Mouse (Mus musculus) kidney, adult 11 months (tissue): ENCODE measurements around the gene Bik.

Experiments
- DNase-seq: peaks from one replicate; pipeline ENCODE4 v3.0.0; 2022

Gene Bik

DNA sequence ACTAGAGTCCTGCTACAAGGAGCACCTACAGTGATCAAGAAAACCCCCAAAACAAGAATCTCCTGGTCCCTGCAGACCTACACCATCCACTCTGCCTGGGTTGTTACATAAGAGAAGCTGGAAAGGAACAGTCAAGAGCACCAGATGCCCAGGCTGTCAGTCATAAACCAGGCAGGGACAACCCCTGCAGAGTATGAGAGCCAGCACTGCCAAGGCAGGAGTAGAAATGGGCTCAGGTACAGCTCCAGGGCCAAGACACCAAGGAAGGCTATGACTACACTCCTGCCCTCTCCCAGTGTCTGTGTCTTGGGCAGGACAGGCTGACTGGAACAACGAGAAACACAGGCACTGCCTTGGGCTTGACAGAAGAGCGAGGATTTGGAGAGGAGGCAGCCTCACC, 23.5 kb downstream of the Bik start:
- peak; percentile 37 for DNase-seq

DNA sequence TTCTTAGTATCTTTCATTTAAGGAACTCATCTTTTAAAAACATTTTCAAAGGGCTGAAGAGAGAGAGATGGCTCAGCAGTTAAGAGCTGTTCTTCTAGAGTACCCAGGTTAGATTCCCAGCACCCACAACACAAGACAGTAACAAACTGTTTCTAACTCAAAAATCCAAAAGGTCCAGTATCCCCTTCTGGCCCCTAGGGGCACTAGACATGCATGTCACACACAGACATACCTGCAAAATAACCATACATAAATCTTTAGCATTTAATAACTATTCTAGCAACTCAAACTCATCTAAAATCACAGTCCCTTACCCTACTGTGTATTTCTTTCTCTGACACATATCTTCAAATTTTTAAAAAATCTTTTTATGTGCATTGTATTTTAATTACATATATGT, 27.2 kb downstream of the Bik start:
- no peak for DNase-seq

DNA sequence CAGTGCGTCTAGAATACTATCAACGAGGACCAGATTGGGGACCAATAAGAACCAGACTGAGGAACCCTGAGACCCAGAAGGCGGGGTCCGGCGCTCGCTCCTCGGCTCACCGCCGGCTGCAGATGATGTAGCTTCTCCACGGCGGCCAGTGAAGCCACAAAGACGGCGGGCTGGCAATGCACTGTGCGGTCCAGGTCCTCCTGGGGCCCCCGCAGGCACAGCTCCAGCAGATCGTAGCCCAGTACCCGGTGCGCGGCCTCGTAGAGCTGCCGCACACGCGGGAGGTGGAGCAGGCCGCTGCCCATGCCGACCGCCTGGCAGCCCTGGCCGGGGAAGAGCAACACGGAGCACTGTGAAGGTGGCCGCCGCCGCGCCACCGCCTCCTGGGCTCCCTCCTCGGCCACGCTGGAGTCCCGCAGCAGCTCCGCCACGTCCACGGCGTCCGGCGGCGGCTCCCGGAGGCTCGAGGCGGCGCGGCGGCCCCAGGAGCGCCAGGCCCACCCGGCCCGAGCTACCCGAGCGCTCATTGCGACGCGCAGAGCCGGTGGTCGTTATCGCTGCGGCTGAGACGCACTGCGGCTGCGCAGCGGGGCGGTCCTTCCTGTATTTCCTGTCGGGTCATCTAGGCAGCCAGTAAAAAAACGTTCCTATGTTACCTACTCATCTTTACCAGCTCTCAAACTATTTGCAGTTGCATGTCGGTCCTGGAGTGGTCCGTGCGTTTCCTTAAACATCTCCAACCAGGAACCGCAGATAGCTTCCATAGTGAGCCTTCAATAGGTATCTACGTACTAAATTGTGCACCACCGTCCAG, 28.7 kb downstream of the Bik start:
- DNase-seq = peak; percentile 85

DNA sequence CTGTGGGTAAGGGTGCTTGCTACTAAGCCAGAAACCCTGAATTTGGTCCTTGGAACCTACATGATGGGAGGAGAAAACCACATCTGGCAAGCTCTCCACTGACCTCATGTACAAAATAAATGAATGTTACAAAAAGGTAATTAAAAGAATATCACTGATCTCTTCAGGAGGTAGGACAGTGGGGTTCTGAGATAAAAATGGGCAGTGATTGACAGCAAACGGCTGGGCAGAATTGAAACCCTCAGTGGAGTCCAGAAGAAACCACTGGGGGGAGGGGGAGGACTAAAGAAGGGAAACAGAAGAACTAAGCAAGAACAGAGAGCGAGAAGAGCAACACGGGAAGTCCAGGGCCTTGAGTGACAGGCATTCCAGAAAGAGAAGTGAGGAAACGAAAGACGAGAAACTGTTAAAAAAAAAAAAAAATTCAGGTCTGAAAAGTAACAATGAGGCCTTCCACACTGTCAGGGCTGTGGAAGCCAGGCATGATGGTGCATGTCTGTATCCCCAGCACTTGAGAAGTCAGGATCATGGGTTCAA, 34.3 kb downstream of the Bik start:
- no peak for DNase-seq

DNA sequence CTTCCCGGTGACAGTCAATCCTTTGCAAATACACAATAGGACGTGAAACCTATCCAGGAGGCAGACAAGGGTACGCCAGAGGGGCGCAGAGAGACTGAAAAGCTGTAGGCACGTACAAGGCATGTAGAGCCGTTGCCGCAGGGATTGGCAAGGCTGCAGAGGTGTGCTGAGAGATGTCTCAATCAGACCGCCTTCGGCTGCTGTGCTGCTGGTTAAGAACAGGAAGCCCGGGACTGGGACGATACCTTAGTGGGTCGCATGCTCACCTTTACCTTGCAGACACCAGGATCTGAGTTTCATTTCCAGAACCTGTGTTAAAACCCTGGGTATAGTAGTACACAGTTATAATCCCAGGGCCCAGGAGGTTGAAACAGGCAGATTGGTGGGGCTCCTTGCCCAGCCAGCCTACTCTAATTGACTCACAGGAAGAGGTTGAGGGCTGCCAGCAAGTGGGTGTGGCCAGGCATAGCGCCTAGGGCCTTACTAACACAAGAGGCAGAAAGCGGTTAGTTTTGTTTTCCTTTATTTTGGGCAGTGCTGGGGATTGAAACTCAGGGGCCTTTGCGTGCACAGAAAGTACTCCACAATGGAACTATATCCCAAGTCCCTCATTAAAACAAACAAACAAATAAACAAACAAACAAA, 36.1 kb downstream of the Bik start:
- DNase-seq = peak; percentile 91

DNA sequence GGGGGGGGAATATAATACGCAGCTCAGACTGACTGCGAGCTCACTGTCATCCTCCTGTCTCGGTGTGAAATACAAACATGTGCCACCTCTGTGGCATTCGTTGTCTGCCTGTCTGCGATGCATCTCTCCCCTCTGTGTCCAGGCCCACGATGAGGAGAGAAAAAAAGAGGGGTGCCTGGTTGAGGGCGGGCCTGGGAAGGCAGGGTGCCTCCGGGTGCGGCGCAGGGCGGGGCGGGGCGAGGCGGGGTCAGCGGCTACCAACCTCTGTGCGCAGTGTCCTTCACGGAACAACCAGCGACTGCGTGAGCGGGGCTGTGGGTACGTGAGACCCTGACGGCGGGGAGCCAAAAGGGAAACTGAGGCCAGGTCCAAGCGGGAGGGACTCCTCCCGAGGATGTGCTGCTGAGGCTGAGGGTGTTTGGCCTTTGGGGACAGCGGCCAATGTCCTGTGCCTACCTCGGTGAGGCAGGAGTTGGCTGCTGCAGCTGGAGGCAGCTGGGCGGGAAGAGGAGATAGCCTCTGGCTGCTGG, 36.7 kb downstream of the Bik start, which contains the start of the genes Tspo and Mcat:
Gene Tspo (plus strand): TSS at position 266 of the 530 bp plus-strand sequence.
Gene Mcat (minus strand): TSS at position 461 of the 530 bp plus-strand sequence.
- DNase-seq = peak; percentile 58

DNA sequence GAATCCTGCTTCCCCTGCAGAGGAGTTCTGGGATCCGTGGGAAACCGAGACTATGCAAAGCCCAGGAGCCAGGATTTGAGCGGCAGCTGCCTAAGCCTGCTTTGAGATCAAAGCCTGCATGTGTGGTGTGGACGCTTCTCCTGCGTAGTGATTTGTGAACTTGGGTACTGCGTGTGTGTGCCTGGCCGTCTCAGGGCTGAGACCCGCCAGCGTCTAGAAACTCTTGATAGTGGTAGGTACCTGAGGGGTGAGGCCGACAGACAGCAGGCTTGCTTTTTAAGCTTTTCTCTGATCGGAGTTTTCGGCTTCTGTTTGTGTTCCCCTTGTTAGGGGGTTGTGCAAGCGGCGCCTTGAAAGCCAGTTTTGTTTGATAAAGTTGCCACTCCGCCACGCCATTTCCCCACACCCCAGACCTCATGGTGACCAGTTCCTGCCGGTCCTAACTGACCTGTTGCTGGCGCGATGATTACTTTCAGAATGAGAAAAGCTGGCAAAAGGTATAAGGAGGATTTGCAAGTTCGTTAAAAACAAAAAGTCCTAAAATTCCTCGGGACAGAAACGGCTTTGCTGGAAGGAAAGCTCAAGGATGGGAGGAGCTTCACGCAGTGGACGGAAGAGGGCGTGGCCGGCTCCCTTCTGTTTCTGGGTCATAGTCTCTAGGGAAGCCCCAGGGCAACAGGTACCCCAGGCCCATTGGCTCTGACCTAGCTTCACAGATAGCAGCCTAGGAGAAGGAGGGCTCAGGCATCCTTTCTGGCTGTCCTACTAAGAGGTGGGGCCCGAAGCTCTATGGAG, 37.4 kb downstream of the Bik start:
- DNase-seq = peak; percentile 65

DNA sequence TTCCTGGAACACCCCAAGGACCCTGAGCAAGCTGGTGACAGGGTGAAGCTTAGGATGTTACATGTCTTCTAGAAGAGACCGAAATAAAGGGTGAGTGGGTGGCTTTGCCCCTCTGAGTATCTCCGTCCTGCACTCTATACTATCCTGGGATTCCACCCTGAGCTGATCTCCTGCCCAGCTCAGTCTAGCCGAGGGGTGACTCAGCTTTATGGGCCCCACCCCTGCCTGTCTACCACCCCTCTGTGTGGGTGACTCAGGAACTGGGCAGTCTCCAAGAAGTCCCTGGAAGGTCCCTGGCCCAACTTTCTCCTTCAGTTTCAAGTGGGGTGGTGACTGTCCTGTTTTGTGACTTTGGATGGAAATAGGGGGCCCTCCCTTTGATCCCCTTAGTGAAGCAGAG, 38.8 kb downstream of the Bik start:
- no peak for DNase-seq

DNA sequence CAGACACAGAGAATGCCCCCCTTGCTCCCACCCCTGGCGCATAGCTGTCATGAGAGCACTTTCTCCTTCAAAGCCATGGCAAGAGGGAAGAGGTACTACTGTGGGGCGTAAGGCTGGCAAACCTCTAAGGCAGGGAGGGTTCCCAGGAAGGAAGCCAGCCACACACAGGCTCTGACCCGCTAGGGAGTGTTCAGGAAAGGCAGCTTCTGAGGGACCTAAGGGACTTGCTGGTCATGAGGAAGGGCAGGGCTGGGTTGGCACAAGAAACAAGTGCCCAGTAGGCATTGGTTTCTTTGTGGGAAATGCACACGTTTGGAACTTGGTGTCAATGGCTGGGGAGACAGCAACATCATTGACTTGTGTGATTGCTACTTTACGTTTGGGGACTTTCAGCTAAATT, 39.3 kb downstream of the Bik start:
- DNase-seq = no peak

DNA sequence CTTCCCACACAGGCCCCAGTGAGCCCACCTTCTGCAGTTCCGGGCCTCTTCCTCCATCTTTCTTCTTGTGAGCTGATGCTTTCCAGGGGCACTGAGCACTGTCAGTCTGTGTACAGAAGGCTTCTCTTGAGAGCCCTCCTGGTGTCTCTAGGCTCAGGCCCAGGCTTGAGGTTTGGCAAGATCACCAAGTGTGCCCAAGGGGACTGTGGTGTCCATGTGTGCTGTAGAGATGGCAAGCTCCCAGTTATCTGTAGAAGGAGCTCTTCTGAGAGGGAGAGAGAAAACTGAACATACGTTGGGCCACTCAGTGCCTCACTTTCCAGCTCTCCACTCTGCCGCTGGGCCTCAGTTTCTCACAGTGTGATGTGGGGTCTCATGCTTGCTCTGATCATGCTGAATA, 41.1 kb downstream of the Bik start:
- no peak for DNase-seq

DNA sequence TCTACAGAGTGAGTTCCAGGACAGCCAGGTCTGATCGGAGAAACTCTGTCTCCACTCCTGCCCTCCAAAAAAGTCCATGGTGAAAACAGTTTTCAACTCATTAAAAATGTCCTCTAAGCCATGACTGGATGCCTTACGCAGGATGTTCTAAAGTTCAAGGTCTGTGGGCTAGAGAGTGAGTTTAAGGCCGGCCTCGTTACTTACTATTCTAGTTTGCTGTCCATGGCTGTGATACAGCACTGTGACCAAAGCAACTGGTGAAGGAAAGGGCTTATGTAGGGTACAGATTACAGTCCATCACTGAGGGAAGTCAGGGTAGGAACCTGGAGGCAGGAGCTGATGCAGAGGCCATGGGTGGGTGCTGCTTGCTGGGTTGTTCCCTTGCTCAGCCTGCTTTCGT, 41.9 kb downstream of the Bik start:
- no peak for DNase-seq

DNA sequence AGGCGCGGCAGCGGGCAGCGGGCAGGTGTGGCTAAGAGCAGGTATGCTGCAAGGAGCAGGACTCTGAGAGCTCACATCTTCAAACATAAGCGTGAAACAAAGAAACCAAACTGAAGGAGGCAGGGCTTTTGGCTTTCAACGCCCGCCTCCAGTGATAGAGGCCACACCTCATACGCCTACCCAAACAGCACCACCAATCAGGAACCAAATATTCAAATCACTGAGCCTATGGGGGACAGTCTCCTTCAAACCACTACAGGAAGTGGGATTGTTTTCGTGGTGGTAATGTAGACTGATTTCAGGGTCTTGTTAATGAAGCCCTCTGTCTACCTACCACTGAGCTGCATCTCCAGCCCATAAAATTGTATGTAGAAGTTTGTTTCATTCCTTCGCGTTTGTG, 43.0 kb downstream of the Bik start:
- no peak for DNase-seq

DNA sequence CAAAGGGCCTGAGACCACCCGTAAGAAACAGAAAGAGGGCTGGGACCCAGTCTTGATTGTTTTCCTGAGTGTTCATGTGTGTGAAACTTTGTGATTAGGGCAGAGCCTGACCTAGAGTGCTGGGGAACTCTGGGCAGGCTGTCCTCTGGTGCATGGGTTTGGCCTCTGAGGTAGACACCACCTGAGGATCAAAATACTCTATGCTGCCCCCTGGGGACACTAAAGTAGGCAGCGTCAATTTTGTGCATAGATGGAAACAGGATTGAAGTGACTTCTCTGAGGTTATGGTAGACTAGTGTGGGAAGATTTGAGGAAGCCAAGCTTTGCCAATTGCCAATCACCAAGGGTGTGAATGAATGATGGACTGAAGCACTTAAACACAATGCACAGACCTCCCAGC, 44.0 kb downstream of the Bik start:
- no peak for DNase-seq

DNA sequence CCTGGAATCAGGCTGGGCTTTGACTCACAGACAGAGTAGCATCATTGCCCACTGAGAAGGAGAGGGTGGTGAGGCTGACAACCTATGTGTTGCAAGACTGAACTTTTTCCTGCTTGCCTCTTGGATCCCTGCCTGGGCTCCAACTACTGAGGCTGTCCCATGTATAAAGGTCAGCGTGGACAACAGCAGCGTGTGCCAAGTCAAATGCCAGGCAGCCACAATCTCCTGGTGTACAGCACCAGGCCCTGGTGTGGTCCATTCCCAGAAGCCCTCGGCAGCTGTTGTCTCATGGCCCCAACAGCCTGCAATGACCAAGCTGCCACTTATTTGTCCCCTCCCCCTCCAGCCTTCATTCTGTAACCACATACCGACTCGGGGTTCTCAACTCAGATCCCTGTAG, 45.0 kb downstream of the Bik start:
- DNase-seq = peak; percentile 74

DNA sequence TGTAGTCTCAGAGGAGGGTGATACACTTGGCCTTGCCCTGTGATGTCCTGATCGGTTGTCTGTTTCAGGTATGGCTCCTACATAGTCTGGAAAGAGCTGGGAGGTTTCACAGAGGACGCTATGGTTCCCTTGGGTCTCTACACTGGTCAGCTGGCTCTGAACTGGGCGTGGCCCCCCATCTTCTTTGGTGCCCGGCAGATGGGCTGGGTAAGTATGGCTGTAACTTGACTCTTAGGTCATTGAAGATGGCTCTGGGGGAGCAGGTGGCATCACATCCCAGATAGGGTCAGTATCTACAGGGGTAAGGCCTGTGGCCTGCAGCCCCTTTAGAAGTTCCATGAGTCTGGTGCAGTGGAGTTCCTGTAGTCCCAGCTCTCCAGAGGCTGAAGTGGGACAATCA, 45.5 kb downstream of the Bik start:
- no peak for DNase-seq

DNA sequence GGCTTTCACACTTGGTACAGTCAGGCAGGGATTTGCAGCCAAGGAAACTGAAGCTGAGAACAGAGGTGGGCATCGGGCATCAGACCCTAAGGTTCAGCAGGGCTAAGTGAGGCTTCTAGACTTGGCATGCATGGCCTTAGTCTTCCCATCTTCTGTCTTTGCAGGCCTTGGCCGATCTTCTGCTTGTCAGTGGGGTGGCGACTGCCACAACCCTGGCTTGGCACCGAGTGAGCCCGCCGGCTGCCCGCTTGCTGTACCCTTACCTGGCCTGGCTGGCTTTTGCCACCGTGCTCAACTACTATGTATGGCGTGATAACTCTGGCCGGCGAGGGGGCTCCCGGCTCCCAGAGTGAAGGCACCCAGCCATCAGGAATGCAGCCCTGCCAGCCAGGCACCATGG, 46.9 kb downstream of the Bik start:
- no peak for DNase-seq

DNA sequence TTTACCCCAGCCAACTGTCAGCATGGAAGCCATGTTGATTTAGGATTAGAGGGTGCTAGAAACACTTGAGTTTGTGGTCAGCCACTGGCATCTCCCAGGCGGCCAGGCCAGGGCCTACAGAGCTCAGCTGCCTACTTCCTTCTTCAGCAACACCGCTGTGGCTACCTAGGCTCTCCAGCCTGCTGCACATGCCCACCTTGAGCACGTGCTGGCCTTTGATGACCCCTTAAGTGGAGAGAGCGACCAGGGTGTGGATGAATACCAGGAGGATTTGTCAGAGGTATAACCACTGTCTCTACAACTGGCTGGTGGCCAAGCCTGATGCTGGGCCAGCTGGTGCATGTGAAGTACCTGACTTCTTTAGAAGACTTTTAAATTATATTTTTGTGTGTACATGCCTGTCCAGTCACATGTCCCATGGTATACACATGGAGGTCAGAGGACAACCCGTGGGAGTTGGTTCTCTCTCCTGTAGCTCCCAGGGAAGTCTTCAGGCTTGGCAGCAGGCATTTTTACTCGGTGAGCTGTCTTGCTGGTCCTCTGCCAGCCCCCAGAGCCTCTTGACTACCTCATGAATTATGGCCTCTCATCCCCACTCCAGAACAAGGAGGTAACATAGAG, 48.2 kb downstream of the Bik start:
- DNase-seq = peak; percentile 38

DNA sequence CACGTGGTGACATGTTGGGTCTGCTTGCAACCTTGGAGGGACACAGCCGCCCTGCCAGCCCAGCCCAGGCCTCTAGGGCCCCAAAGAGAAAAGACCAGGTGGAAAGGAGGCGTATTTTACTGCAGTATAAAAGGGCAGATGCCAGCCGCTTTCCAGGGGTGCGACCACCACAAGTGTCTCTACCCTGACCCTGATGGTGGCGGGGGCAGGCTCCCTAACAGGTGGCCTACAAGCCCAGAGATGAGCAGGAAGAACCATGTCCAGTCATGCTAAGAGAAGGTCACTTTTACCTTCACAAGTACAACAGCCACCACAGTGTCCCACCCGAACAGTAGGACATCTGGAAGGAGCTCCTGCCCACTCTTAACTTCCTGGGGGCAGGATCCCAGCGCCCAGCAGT, 48.9 kb downstream of the Bik start:
- DNase-seq = no peak

DNA sequence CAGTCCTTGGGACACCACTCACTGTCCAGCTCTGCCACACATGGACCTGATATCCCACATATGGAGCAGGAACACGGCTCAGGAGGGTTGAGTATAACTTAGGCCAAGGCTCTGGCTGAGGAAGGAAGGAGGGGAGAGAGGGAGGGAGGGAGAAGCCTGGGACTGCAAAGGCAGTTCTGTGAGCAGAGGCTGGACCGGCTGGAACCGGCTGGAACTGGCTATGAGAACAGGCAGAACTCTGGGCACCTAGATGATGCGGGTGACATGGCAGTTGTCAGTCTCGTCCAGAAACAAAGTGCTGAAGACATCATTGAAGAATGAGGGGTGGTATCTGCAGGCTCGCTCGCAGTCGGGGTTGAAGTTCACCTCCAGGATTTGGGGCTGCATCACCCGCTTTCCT, 50.0 kb downstream of the Bik start:
- no peak for DNase-seq

DNA sequence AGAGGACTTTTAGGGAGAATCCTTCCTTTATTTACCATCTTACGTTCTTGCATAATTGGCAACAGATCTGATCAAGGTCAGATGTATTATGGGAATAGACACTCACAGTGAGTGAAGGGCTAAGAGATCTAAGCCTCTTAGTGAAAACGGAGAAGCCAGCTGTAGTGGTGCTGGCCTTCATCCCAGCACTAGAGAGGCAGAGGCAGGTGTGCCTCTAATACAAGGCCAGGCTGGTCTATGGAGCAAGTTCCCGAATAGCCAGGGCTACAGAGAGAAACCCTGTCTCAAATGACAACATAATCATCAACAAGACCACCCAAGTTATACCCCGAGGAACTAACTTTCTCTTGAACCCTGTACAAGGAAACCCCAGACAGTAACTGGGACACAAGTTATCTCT, 56.3 kb downstream of the Bik start:
- DNase-seq = no peak

DNA sequence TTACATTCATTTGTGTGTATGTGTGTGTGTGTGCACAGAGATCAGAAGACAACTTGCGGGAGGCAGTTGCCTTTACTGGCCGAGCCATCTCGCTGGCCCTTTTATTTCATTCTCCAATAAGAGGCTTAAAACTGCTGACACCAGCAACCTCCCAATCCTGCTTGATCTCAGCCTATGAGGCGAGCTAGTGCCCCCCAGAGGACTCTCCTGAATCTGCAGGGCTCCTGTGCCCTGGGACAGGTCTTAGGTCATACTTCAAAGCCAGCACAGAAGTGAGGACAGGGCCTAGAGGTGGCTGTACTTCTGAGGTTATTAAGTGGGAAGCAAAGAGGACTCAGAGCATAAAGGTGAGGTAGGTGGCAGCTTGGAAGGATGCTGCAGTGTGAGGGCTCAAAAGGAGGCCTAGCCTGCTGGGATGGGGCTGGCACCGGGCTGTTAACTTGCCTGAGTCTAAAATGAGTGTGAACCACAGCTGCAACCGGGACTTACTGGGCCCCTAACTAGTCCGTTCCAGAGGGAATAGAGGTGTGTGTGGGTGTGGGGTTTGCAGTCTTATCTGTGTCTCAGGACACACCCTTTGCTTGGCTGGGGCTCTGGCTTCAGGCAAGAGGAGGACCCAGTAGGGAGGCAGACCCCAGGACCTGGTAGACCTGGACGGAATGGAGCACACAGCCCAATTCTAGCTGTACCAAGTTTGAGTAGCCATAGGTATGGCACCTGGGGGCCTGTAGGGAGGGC, 56.9 kb downstream of the Bik start:
- peak; percentile 68 for DNase-seq

DNA sequence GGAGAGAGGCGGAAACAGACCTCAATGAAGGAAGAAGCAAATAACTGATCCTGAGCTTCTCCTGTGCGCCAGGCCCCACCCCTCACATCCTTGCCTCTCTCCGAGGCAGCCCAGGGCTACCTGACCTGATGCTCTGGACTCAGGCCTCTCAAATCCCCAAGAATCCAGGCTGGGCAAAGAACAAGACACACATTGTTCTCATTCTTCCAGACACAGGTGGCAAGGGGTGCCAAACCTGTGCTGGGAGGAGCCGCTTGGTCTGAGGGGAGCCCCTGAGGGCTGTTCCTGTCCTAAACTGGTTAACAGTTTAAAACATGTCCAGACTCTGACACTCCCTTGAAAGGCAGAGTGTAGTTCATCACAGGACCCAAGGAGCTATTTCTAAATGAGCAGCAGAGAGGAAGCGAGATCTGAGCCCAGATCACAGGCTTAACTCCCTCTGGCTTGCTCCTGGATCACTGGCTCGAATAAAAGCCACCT, 58.1 kb downstream of the Bik start:
- no peak for DNase-seq
